Mouse (Mus musculus): Measurements from ENCODE around the gene Ankrd6. TPM values are rescaled to one million over a fixed set of nuclear protein-coding genes. Genes with fewer than 3 reads are reported as not detected.
A peak's percentile ranks its signal among the peaks of the same experiment; 100 is the strongest.

Gene Ankrd6
- polyA plus RNA-seq, 1 experiment, result not detected

DNA sequence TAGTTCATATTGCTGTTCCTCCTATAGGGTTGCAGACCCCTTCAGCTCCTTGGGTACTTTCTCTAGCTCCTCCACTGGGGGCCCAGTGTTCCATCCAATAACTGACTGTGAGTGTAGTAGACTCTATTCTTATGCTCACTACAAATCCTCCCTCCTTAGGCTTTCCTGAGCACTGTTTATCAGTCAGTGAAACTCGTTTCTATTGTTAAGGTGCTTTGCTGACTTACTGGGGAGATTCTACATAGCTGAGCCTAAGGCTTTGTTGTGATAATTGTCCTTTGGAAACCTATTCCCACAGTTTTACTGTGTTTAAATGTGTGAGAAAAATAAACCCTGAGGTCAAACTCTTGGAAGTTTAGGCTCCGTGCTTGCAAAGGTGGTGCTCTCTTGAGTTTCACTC, 5.8 kb upstream of the Ankrd6 start:
- TF ChIP-seq POLR2A (IDR thresholded peaks at IDR 0.05; ENCODE audit: insufficient read depth, low read depth, low read length) (no peak), CTCF (IDR thresholded peaks at IDR 0.05; ENCODE audit: insufficient read depth, low read depth, low read length) (no peak)
- no peak overlapping the region for H3K27ac ChIP-seq (ENCODE audit: insufficient read depth, low read depth, low read length)
- WGBS, result 50% methylated on average over 2 of the region's 2 CpGs

DNA sequence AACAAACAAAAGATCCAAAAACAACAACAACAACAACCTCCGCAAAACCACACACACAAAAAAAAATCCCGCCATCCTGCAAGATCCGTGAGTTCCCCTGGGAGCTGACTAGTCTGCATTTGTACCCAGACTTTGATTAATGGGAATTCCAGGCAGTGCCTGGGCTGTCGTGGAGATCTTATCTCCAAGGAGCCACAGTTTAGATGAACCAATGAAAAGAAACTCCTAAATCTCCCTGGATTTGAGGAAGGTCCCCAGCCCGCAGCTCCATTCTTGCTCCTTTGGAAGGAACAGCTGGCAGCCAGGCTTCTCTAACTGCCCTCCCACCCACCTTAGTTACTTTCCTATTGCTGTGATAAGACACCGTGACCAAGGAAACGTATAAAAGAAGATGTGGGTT, 2.0 kb upstream of the Ankrd6 start:
- Histone ChIP-seq H3K27ac (ENCODE audit: insufficient read depth, low read depth, low read length) (no peak overlapping the region), H3K4me3 (ENCODE audit: insufficient read depth, low read depth, low read length) (no peak overlapping the region), H3K4me1 (ENCODE audit: control insufficient read depth, insufficient read depth, low read length) (peaks cover 6% of the 10 kb centered on the region)
- TF ChIP-seq CTCF (IDR thresholded peaks at IDR 0.05; ENCODE audit: insufficient read depth, low read depth, low read length), result no peak
- TF ChIP-seq POLR2A (IDR thresholded peaks at IDR 0.05; ENCODE audit: insufficient read depth, low read depth, low read length), result no peak
- 19% methylated on average over 7 of the region's 7 CpGs for WGBS

More for the DNA sequence above, 5.8 kb upstream of the Ankrd6 start:
- H3K4me3 ChIP-seq (ENCODE audit: insufficient read depth, low read depth, low read length), result no peak overlapping the region
- peaks cover 2% of the 10 kb centered on the region; the same call in 1 of the 2 replicates for H3K4me1 ChIP-seq (ENCODE audit: control insufficient read depth, insufficient read depth, low read length)

DNA sequence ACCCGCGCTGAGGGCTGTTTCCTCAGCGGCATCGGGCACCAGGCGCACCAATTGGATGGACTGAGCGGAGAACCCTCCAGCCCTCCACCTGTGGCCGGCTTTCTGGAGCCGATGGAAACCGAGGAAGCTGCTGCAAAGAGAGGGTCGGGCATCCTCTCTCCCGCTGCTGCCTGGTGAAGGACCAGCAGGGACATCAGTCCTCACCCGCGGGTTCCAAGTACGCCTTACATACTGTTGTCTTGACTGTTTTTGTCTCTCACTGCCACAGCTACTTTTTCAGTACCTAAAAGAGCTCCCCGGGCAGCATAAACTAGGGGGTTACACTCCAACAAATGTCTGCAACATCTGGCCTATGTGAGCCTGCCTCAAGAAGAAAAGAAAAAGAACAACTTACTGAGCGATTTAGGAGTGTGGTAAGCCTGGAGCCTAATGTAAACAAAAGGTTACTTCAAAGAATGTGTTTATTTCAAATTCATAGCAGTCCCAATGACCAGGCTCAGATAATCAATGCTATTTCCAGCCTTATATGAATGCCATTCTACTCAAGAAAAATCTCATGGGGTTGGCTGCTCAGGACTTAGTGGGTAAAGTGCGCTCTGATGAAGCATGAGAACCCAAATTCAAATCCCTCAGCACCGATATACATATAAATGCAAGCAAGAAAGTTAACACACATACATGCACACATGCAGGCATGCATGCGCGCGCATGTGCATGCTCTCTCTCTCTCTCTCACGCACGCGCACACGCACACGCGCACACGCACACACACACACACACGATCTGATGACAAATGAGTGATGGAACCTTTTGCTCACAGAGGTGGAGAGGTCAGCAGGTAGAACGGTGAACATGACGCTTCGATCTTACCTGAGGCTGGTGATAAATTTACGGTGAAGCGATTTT, 647 bp upstream of the Ankrd6 start:
- TF ChIP-seq POLR2A (IDR thresholded peaks at IDR 0.05; ENCODE audit: insufficient read depth, low read depth, low read length) (no peak), CTCF (IDR thresholded peaks at IDR 0.05; ENCODE audit: insufficient read depth, low read depth, low read length) (no peak)
- Histone ChIP-seq H3K27ac (ENCODE audit: insufficient read depth, low read depth, low read length) (peak overlapping the region; percentile 85), H3K4me3 (ENCODE audit: insufficient read depth, low read depth, low read length) (peak overlapping the region; percentile 84), H3K4me1 (ENCODE audit: control insufficient read depth, insufficient read depth, low read length) (peaks cover 6% of the 10 kb centered on the region)
- 4% methylated on average over 34 of the region's 34 CpGs for WGBS

DNA sequence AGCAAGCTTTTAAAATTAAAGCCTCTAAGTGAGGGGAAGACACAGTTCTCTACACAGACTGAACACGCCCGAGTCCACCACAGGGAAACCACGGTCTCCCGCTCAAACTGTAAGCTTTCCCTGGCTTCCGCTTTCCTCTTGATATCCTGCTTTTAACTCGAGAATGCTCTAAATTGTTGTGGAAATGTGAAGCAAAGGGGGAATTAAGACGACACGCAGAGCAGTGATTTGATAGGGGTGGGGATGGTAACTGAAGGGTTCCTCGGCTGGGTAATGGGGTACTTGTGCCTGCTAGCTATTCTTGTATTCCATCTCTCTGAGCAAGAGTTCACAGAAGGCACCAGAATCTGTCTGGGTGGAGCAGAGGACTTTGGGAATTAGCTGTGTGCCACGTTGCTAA, 1.9 kb downstream of the Ankrd6 start:
- WGBS, result 11% methylated on average over 10 of the region's 10 CpGs
- H3K4me3 ChIP-seq (ENCODE audit: insufficient read depth, low read depth, low read length), result peak overlapping the region; percentile 11; the same call in 1 of the 2 replicates
- TF ChIP-seq POLR2A (IDR thresholded peaks at IDR 0.05; ENCODE audit: insufficient read depth, low read depth, low read length), result no peak
- TF ChIP-seq CTCF (IDR thresholded peaks at IDR 0.05; ENCODE audit: insufficient read depth, low read depth, low read length), result no peak
- peaks cover 10% of the 10 kb centered on the region for H3K4me1 ChIP-seq (ENCODE audit: control insufficient read depth, insufficient read depth, low read length)
- H3K27ac ChIP-seq (ENCODE audit: insufficient read depth, low read depth, low read length), result peak overlapping the region; percentile 85

DNA sequence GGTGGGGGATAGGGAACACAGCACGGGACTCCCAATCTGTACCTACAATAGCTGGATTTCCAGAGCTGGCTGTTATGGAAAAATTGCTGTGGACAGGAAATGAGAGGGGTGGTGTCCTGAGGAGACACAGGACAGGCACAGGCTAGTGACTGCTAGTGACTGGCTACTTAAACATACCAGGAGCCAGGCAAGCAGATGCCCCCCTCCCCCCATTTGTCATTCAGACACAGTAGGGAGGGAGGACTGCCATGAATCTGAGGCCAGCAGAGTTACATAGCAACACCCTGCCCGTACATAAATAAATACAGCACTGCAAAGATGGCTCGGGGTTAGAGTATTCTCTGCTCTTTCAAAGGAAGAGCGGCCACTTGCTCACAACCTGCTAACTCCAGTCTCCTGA, 3.0 kb downstream of the Ankrd6 start:
- Histone ChIP-seq H3K27ac (ENCODE audit: insufficient read depth, low read depth, low read length) (peak overlapping the region; percentile 58), H3K4me3 (ENCODE audit: insufficient read depth, low read depth, low read length) (peak overlapping the region; percentile 23), H3K4me1 (ENCODE audit: control insufficient read depth, insufficient read depth, low read length) (peaks cover 10% of the 10 kb centered on the region)
- TF ChIP-seq POLR2A (IDR thresholded peaks at IDR 0.05; ENCODE audit: insufficient read depth, low read depth, low read length) (no peak), CTCF (IDR thresholded peaks at IDR 0.05; ENCODE audit: insufficient read depth, low read depth, low read length) (no peak)
- WGBS, result 16% methylated on average over 4 of the region's 4 CpGs

DNA sequence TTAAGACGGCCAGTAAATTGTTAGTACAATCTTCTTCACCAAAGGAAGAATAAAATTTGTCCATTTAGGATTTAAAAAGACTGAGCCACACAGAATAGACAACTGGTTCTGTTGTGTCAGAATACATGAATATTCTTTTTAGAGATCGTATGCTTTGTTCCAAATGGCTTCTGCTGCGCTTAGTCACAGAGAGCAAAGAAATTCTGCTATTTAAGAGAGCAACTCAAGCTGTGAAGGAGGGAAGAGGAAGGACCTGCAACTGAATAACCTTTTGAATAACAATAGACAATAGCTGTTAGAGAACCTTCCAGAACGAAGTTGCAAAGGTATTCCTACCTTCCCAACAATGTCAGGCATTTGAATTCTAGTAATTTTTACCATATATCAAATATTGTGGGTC, 9.7 kb downstream of the Ankrd6 start:
- Histone ChIP-seq H3K27ac (ENCODE audit: insufficient read depth, low read depth, low read length) (no peak overlapping the region), H3K4me1 (ENCODE audit: control insufficient read depth, insufficient read depth, low read length) (peaks cover 16% of the 10 kb centered on the region), H3K4me3 (ENCODE audit: insufficient read depth, low read depth, low read length) (no peak overlapping the region)
- WGBS, result 40% methylated on average over 4 of the region's 4 CpGs
- TF ChIP-seq POLR2A (IDR thresholded peaks at IDR 0.05; ENCODE audit: insufficient read depth, low read depth, low read length) (no peak), CTCF (IDR thresholded peaks at IDR 0.05; ENCODE audit: insufficient read depth, low read depth, low read length) (no peak)

DNA sequence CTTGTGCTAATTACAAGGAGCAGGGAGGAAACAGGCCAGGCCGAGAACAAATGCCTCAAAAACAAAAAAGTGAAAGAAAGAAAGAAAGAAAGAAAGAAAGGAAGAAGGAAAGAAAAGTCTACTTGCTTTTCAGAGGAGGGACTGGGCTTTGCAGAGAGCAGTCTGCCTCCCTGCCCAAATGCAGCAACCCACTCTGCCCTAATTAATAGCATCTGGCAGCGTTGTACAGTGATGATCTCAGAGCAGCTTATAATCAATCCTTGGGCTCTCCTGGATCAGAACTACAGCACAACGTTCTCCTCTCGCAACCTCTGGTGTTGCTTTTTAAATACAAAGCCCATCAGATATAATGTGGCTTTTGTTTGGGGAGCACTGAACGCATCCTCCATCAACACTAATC, 10.7 kb downstream of the Ankrd6 start:
- WGBS, result 21% methylated on average over 5 of the region's 5 CpGs
- H3K27ac ChIP-seq (ENCODE audit: insufficient read depth, low read depth, low read length), result peak overlapping the region; percentile 74

DNA sequence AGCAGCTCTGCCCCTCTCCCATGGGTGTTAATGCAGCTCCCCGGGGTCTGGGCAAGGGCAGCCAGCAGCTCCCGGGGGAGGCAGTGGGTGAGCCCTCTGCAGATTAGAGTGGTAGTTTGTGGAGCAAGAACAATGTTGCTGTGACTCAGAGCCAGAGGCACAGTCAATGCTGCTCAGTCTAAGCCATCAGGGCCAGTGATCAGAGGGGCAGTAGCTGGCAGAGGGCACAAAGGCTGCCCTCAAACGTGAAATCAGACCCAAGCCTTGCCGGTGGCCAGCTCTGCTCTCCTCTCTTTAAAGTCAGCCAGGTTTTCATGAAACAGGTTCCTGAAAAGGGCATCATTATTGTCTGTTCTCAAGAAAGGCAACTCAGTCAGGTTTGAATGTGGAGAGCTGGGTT, 11.1 kb downstream of the Ankrd6 start:
- Histone ChIP-seq H3K4me1 (ENCODE audit: control insufficient read depth, insufficient read depth, low read length) (peaks cover 14% of the 10 kb centered on the region), H3K27ac (ENCODE audit: insufficient read depth, low read depth, low read length) (peak overlapping the region; percentile 74), H3K4me3 (ENCODE audit: insufficient read depth, low read depth, low read length) (no peak overlapping the region)
- WGBS, result under 1% methylated on average over 4 of the region's 4 CpGs
- TF ChIP-seq CTCF (IDR thresholded peaks at IDR 0.05; ENCODE audit: insufficient read depth, low read depth, low read length), result no peak
- no peak for TF ChIP-seq POLR2A (IDR thresholded peaks at IDR 0.05; ENCODE audit: insufficient read depth, low read depth, low read length)

More for the DNA sequence above, 10.7 kb downstream of the Ankrd6 start:
- no peak overlapping the region for H3K4me3 ChIP-seq (ENCODE audit: insufficient read depth, low read depth, low read length)
- TF ChIP-seq POLR2A (IDR thresholded peaks at IDR 0.05; ENCODE audit: insufficient read depth, low read depth, low read length), result no peak
- TF ChIP-seq CTCF (IDR thresholded peaks at IDR 0.05; ENCODE audit: insufficient read depth, low read depth, low read length), result no peak
- peaks cover 14% of the 10 kb centered on the region for H3K4me1 ChIP-seq (ENCODE audit: control insufficient read depth, insufficient read depth, low read length)

DNA sequence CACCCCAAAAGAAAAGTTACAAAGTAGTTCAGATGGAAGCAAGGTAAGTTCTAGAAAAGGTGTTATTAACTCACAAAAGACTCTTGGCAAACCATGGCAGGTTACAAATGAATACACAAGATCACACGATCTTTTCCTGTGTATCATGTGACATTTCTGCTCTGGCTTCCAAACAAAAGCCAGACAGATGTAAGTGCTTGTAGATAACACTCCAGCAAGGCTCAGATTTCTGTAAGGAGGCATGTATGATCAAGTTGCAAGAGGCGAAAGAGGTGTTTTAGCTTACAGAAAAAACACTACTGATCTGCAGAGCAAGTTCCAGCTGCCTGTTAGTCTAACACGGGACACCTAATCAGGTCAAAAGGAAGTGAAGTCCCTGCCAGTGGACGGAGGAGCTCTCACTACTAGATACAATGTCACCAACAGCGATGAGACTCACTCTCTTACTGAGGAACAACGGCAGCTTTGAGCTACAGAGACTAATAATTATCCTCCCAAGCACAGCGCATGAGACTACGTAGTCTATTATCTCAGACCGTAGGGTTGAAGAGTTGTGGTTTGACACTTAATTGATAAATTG, 13.8 kb downstream of the Ankrd6 start:
- peak overlapping the region; percentile 67 for H3K27ac ChIP-seq (ENCODE audit: insufficient read depth, low read depth, low read length)
- WGBS, result 12% methylated on average over 9 of the region's 9 CpGs
- H3K4me3 ChIP-seq (ENCODE audit: insufficient read depth, low read depth, low read length), result no peak overlapping the region
- no peak for TF ChIP-seq CTCF (IDR thresholded peaks at IDR 0.05; ENCODE audit: insufficient read depth, low read depth, low read length)
- TF ChIP-seq POLR2A (IDR thresholded peaks at IDR 0.05; ENCODE audit: insufficient read depth, low read depth, low read length), result no peak
- peaks cover 17% of the 10 kb centered on the region for H3K4me1 ChIP-seq (ENCODE audit: control insufficient read depth, insufficient read depth, low read length)
